Mouse (Mus musculus) limb, embryonic 12.5 days (tissue): ENCODE measurements at regions not wholly inside any gene's neighbourhood (a gene's known extent, or its start where the extent isn't known, plus 50 kb on each side); places are given as distances from the start of the nearest gene placed in this dataset.

Experiments
- ATAC-seq: fragments of 200-750 bp; cut with Nextera tagmentation; 2 replicates; pipeline ENCODE4 v1.8.0; 2017; ENCODE audit warnings: low read depth, moderate TSS enrichment; ENCODE audit not compliant: insufficient number of reproducible peaks, insufficient read depth, low FRiP score, low TSS enrichment
- H3K27ac ChIP-seq: fragments of 300-500 bp; sonication (generic); 2 replicates; pipeline ENCODE4 v1.5.1; 2016; ENCODE audit warnings: mild to moderate bottlenecking, moderate library complexity
- H3K27me3 ChIP-seq: fragments of 300-500 bp; sonication (generic); 2 replicates; pipeline ENCODE4 v1.6.1; 2016; ENCODE audit warnings: mild to moderate bottlenecking, moderate library complexity
- H3K36me3 ChIP-seq: fragments of 300-500 bp; sonication (generic); 2 replicates; pipeline ENCODE4 v1.6.1; 2016; ENCODE audit warnings: mild to moderate bottlenecking, moderate library complexity
- H3K4me1 ChIP-seq: fragments of 300-500 bp; sonication (generic); replicated peaks from 2 replicates; pipeline ENCODE4 v1.6.1; 2016
- H3K4me2 ChIP-seq: fragments of 300-500 bp; sonication (generic); 2 replicates; pipeline ENCODE4 v1.6.1; 2016; ENCODE audit warnings: mild to moderate bottlenecking, moderate library complexity
- H3K4me3 ChIP-seq: fragments of 300-500 bp; sonication (generic); replicated peaks from 2 replicates; pipeline ENCODE4 v1.5.1; 2016; ENCODE audit warnings: mild to moderate bottlenecking
- H3K9ac ChIP-seq: fragments of 300-500 bp; sonication (generic); replicated peaks from 2 replicates; pipeline ENCODE4 v1.6.1; 2016; ENCODE audit warnings: mild to moderate bottlenecking, moderate library complexity
- H3K9me3 ChIP-seq: fragments of 300-500 bp; sonication (generic); 2 replicates; pipeline ENCODE4 v1.6.1; 2016; ENCODE audit warnings: mild to moderate bottlenecking, moderate library complexity
- WGBS: fragments of 180-500 bp; shearing (Covaris S2); methylation state at CpG from one replicate; pipeline ENCODE4 v1.1.7; 2016; 5-methylcytosine and 5-hydroxymethylcytosine counted together

DNA sequence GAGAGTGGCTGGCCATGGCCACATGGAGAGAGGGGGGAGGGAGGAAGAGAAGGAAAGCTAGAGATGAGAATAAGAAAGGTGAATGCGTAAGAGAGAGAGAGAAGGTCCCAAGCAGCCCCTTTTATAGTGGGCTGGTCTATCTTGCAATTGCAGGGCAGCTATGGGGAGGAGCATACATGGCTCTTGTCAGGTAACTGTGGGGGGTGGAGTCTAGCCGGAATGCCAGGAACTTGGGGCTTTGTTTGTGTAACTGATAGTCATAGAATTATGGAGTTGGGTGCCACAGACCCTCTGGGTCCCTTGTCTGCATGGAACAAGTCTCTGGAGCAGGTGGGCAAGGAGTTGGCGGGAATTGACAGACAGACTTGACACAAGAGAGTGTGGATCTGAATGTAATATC lies 2151.8 kb downstream of the 4930444P10Rik start:
- Histone ChIP-seq H3K4me1 (peaks cover under 1% of the 10 kb centered on the region; the same call in 1 of the 2 replicates), H3K9ac (no peak overlapping the region), H3K36me3 (no peaks in the 10 kb centered on the region), H3K4me3 (no peak overlapping the region), H3K4me2 (no peak overlapping the region), H3K27ac (no peak overlapping the region), H3K9me3 (peaks cover 9% of the 10 kb centered on the region), H3K27me3 (no peaks in the 10 kb centered on the region)
- no peak for ATAC-seq
- 90% methylated on average over 3 of the region's 3 CpGs for WGBS

DNA sequence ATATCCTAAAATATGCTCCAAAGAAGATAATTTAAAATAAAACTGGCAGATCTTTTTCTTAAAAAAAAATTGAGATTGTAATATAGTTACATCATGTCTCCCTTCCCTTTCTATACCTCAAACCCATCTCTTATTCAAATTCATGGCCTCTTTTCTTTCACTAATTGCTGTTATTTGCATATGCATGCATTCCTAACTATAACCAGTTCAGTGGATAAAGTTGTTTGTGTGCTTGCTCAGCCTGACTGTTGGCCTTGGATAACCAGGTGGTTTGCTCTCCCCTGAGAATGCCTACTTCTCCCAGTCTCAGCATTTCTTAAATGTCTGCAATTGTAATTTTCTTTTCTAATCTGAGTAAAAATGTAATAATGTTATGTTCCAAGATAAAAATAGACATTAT lies 2154.8 kb downstream of the 4930444P10Rik start:
- H3K36me3 ChIP-seq: no peaks in the 10 kb centered on the region
- H3K27me3 ChIP-seq: no peaks in the 10 kb centered on the region
- H3K4me1 ChIP-seq: peaks cover 11% of the 10 kb centered on the region
- no peak for ATAC-seq
- H3K27ac ChIP-seq: no peak overlapping the region
- no peak overlapping the region for H3K4me3 ChIP-seq
- H3K9me3 ChIP-seq: peaks cover 9% of the 10 kb centered on the region
- H3K9ac ChIP-seq: no peak overlapping the region
- no peak overlapping the region for H3K4me2 ChIP-seq

DNA sequence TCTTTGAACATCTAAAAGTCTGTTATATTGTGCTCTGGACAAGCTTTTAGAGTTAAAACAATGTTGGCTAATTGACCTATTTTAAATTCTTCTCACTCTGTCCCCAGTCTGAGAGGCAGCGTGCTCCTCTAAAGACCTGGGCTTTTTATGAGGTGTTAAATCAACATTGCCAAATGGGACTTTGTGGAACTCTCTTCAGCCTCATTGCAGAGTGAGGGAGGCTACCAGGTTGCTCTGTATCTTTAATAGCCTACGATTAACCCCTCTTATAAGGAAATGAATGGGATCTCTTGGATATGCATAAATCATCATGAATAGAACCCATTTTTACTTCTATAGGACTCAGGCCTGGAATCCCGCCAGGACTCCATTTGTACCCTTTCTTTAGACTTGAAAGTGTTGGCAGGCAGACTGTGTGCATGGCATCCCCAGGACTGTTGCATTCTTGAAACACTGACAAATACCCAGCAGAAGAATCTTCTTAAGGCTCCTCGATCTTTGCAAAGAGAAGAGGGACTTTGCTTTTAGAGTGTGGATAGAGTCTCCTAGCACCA lies 2157.1 kb downstream of the 4930444P10Rik start:
- Histone ChIP-seq H3K27me3 (no peaks in the 10 kb centered on the region), H3K4me2 (no peak overlapping the region), H3K9ac (no peak overlapping the region), H3K4me3 (no peak overlapping the region), H3K9me3 (peaks cover 7% of the 10 kb centered on the region), H3K4me1 (peaks cover 12% of the 10 kb centered on the region), H3K36me3 (no peaks in the 10 kb centered on the region), H3K27ac (no peak overlapping the region)
- WGBS: 18% methylated on average over 4 of the region's 4 CpGs
- no peak for ATAC-seq

DNA sequence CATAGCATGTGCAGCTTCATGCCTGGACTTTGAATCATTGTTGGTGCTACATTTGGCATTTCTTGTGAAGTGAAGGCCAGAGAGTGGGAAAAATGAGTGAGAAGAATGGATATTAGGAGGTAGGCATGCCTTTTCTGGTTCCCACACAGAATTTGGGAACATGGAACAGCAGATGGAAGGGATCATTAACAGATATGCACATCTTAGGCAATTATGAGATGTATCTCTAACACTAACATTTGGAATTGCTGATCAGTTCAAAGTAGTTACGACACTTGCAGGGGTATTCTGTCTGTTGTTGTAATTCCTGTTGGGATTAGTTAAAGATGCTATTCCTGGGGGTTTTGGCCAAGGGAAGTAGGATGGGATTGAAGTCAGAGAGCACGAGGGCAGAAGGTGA lies 2164.4 kb downstream of the 4930444P10Rik start:
- peaks cover 4% of the 10 kb centered on the region for H3K4me1 ChIP-seq
- H3K9me3 ChIP-seq: no peaks in the 10 kb centered on the region
- WGBS: 74% methylated on average over 2 of the region's 2 CpGs
- no peaks in the 10 kb centered on the region for H3K36me3 ChIP-seq
- H3K9ac ChIP-seq: no peak overlapping the region
- H3K27me3 ChIP-seq: peaks cover 6% of the 10 kb centered on the region; the same call in 1 of the 2 replicates
- no peak overlapping the region for H3K27ac ChIP-seq
- H3K4me3 ChIP-seq: no peak overlapping the region
- H3K4me2 ChIP-seq: no peak overlapping the region
- no peak for ATAC-seq

DNA sequence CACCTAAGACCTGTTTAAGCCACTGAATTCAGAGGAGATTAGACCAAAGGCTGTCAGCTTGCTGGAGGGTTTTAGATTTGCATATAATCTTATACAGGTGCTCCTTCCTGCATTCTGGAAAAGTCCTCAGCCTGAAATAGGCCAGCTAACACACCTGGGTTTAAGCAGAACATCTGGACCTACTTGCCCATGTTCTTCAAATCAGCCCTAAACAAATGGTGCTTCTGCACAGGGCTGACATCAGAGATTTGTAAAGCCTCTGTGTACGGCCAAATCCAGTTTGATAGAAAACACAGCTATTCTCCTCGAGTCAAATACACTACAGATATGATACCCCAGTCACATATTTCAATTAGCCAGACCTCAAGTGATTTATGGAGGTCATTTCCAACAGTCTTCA lies 2165.2 kb downstream of the 4930444P10Rik start:
- peak; percentile 69 for ATAC-seq
- Histone ChIP-seq H3K9me3 (no peaks in the 10 kb centered on the region), H3K4me3 (no peak overlapping the region), H3K9ac (no peak overlapping the region), H3K27me3 (peaks cover 6% of the 10 kb centered on the region; the same call in 1 of the 2 replicates), H3K27ac (no peak overlapping the region), H3K4me1 (peaks cover 4% of the 10 kb centered on the region), H3K4me2 (no peak overlapping the region), H3K36me3 (no peaks in the 10 kb centered on the region)
- 20% methylated on average over 2 of the region's 2 CpGs for WGBS

DNA sequence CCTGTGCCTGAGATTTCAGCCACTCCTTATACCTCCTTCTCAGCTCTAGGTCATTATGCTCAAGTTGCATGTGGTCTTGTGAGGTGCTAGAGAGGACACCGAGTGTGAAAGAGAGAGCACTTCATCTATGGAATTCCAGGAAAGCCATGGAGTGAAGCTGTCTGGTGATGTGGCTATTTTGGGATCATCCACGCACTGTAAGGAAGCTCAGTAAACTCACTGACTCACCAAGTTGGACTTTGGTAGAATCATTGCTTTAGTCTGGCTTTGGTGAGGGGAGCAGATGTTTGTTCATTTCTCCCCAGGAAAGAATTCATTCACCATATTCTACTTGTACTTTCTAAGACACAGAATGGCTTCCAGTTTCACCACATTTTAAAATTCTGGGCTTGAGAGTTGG lies 2167.1 kb downstream of the 4930444P10Rik start:
- Histone ChIP-seq H3K27ac (no peak overlapping the region), H3K36me3 (no peaks in the 10 kb centered on the region), H3K4me1 (peaks cover 3% of the 10 kb centered on the region), H3K4me3 (no peak overlapping the region), H3K27me3 (peaks cover 6% of the 10 kb centered on the region; the same call in 1 of the 2 replicates), H3K4me2 (no peak overlapping the region), H3K9ac (no peak overlapping the region), H3K9me3 (peaks cover 3% of the 10 kb centered on the region)
- WGBS: 75% methylated on average over 2 of the region's 2 CpGs
- ATAC-seq: no peak

DNA sequence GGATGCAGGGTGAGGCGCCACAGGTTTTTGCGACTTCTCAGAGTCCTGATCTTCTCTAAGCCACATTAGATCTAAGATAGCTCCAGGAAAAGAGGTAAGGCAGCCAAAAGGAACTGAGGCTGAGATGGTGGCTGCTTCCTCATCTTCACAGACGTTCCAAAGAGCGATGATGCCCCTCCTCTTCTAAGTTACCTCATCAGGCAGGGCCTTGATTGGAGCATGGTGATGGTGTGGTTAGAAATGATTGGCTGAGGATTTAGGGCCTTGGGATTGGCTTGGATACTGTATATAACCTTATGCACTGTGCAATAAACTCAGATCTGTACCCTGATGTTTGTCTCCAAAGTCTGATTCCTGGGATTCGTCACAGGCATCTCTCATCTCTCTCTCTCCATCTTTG lies 2177.9 kb downstream of the 4930444P10Rik start:
- peaks cover 7% of the 10 kb centered on the region; the same call in 1 of the 2 replicates for H3K27me3 ChIP-seq
- H3K9me3 ChIP-seq: no peaks in the 10 kb centered on the region
- no peaks in the 10 kb centered on the region for H3K4me1 ChIP-seq
- no peak overlapping the region for H3K27ac ChIP-seq
- H3K4me2 ChIP-seq: no peak overlapping the region
- WGBS: 93% methylated on average over 5 of the region's 5 CpGs
- H3K36me3 ChIP-seq: no peaks in the 10 kb centered on the region
- no peak for ATAC-seq
- H3K9ac ChIP-seq: no peak overlapping the region
- H3K4me3 ChIP-seq: no peak overlapping the region

DNA sequence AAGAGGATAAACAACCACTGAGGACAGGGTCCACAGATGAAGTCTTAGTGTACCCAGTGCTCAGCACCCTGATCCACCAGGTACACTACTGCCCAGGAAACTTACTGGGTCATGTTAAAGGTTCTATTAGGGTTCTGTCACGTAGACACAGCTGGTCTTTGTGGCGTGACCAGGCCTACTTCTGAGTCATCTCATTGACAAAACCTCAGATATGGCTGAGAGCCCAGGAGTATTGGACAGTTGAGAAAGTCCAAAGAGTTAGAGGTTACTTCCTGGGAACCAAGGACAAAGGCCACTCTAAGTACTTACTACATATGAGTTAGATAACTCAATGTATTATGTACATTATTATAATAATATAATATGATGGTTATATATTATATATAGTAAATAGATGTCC lies 2214.0 kb downstream of the 4930444P10Rik start:
- H3K9me3 ChIP-seq: no peaks in the 10 kb centered on the region
- H3K4me2 ChIP-seq: no peak overlapping the region
- no peaks in the 10 kb centered on the region for H3K27me3 ChIP-seq
- no peak overlapping the region for H3K27ac ChIP-seq
- H3K4me1 ChIP-seq: no peaks in the 10 kb centered on the region
- no peak overlapping the region for H3K4me3 ChIP-seq
- no peaks in the 10 kb centered on the region for H3K36me3 ChIP-seq
- 87% methylated on average over 2 of the region's 2 CpGs for WGBS
- H3K9ac ChIP-seq: no peak overlapping the region
- ATAC-seq: no peak

DNA sequence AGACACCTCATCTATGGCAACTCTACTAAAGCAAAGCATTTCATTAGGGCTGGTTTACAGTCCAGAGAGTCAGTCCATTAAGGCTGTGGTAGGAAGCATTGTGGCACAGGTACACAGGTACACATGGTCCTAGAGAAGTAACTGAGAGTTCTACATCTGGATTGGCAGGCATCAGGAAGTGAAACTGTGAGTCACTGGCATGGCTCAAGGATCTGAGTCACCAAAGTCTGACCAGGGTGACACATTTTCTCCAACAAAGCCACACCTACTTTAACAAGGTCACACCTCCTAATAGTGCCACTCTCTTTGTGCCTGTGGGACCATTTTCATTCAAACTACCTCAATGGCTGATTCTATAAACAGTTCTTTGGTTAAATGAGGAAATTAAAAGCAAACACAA lies 2219.2 kb downstream of the 4930444P10Rik start:
- Histone ChIP-seq H3K36me3 (no peaks in the 10 kb centered on the region), H3K27me3 (no peaks in the 10 kb centered on the region), H3K4me2 (no peak overlapping the region), H3K9ac (no peak overlapping the region), H3K4me1 (no peaks in the 10 kb centered on the region), H3K9me3 (no peaks in the 10 kb centered on the region), H3K4me3 (no peak overlapping the region), H3K27ac (no peak overlapping the region)
- ATAC-seq: no peak

DNA sequence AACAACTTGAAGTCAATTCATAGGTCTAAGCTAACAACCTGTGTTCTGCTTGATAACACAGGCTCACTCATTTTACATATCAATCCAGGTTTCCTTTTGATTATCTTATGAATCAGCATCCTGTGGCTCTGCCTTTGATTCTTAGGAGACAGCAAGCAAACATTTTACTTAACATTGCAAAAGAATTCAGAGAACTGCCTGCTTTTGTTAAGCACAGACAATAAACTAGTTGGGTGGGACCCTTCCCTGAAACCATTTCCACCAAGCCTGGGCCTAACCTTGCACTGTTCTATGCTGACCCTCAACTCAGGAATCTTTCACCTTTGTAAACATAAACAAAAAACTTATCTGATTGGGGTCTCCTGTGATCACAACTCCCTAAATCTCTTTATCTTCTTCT lies 2220.6 kb downstream of the 4930444P10Rik start:
- ATAC-seq: no peak
- no peaks in the 10 kb centered on the region for H3K36me3 ChIP-seq
- H3K27ac ChIP-seq: no peak overlapping the region
- no peak overlapping the region for H3K9ac ChIP-seq
- H3K4me2 ChIP-seq: no peak overlapping the region
- no peak overlapping the region for H3K4me3 ChIP-seq
- no peaks in the 10 kb centered on the region for H3K4me1 ChIP-seq
- no peaks in the 10 kb centered on the region for H3K9me3 ChIP-seq
- no peaks in the 10 kb centered on the region for H3K27me3 ChIP-seq

DNA sequence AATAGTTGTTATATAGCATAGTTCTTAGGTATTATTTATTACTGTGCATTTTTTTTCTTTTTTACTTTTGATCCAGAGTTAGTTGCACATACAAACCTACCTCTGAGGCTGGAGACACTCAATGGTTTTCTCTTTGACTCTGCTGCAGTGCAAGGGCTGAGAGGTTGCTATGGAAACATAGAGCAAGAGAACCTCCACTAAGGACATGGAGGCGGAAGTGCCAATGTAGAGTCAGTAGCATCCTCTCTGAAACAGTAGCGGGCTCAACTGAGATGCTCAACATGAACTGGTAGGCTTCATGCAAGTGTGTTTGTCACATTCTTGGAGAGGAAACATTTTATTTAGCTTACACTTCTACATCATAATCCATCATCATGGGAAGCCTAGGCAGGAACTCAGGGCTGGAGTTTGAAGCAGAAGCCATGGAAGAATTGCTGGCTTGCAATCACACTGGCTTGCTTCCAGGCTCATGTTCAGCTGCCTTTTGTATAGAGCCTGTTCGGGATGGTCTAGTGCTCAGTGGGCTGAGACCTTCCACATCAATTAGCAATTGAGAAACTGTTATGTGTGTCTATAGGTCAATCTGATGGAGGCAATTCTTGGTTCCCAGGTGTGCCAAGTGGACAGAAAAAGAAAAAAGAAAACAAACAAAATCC lies 2222.4 kb downstream of the 4930444P10Rik start:
- no peaks in the 10 kb centered on the region for H3K9me3 ChIP-seq
- no peak overlapping the region for H3K4me2 ChIP-seq
- H3K9ac ChIP-seq: no peak overlapping the region
- 86% methylated on average over 3 of the region's 3 CpGs for WGBS
- ATAC-seq: no peak
- H3K36me3 ChIP-seq: no peaks in the 10 kb centered on the region
- H3K27me3 ChIP-seq: no peaks in the 10 kb centered on the region
- H3K4me1 ChIP-seq: no peaks in the 10 kb centered on the region
- H3K27ac ChIP-seq: no peak overlapping the region
- H3K4me3 ChIP-seq: no peak overlapping the region

DNA sequence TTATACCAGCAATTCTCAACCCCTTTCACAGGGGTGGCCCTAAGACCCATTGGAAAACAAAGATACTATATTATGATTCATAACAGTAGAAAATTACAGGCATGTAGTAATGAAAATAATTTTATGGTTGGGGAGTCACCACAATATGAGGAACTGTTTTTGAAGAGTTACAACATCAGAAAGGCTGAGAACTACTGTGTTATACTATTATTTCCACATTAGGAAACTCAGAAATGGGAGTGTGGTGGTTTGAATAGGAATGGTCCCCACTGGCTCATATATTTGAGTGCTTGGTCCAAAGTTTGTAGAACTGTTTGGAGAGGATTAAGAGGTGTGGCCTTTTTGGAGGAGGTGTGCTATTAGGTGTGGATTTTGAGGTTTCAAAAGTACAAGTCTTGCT lies 2227.4 kb downstream of the 4930444P10Rik start:
- Histone ChIP-seq H3K4me3 (no peak overlapping the region), H3K27ac (no peak overlapping the region), H3K4me1 (peaks cover 33% of the 10 kb centered on the region), H3K9me3 (no peaks in the 10 kb centered on the region), H3K9ac (no peak overlapping the region), H3K4me2 (no peak overlapping the region), H3K36me3 (no peaks in the 10 kb centered on the region), H3K27me3 (no peaks in the 10 kb centered on the region; the same call in 1 of the 2 replicates)
- no peak for ATAC-seq
